Mouse (Mus musculus) forebrain, embryonic 11.5 days (tissue): ENCODE data around the gene Ehmt2. TPM values are rescaled to one million over a fixed set of nuclear protein-coding genes. Genes with fewer than 3 reads are reported as not detected.
"Not testable (repeated sequence)": the region's sequence is repeated elsewhere in the genome, so short reads cannot be mapped to it uniquely, and the experiment has no call there.

Experiments
- ATAC-seq: fragments of 200-750 bp; cut with Nextera tagmentation; replicated peaks from 2 replicates; pipeline ENCODE4 v1.8.0; 2017; ENCODE audit warnings: moderate TSS enrichment; ENCODE audit not compliant: low FRiP score
- DNase-seq: peaks from one replicate; pipeline ENCODE4 v3.0.0-alpha.2; 2017; ENCODE audit warnings: low spot score
- H3K27ac ChIP-seq: fragments of 300-500 bp; sonication (generic); 2 replicates; pipeline ENCODE4 v1.5.1; 2014; ENCODE audit warnings: low read depth, low read length
- H3K27me3 ChIP-seq: fragments of 300-500 bp; sonication (generic); 2 replicates; pipeline ENCODE4 v1.6.1; 2014; ENCODE audit warnings: mild to moderate bottlenecking, low read length, mixed read lengths; ENCODE audit not compliant: control insufficient read depth, insufficient read depth
- H3K36me3 ChIP-seq: fragments of 300-500 bp; sonication (generic); 2 replicates; pipeline ENCODE4 v1.6.1; 2014; ENCODE audit warnings: mild to moderate bottlenecking, low read length, moderate library complexity, mixed read lengths; ENCODE audit not compliant: control insufficient read depth, insufficient read depth
- H3K4me1 ChIP-seq: fragments of 300-500 bp; sonication (generic); replicated peaks from 2 replicates; pipeline ENCODE4 v1.6.1; 2014; ENCODE audit warnings: low read length, mixed read lengths; ENCODE audit not compliant: control insufficient read depth, insufficient read depth
- H3K4me2 ChIP-seq: fragments of 300-500 bp; sonication (generic); 2 replicates; pipeline ENCODE4 v1.6.1; 2014; ENCODE audit warnings: low read depth, mild to moderate bottlenecking, low read length, moderate library complexity, mixed read lengths; ENCODE audit not compliant: severe bottlenecking
- H3K4me3 ChIP-seq: fragments of 300-500 bp; sonication (generic); 2 replicates; pipeline ENCODE4 v1.5.1; 2014; ENCODE audit warnings: low read depth, low read length
- H3K9ac ChIP-seq: fragments of 300-500 bp; sonication (generic); 2 replicates; pipeline ENCODE4 v1.6.1; 2014; ENCODE audit warnings: low read length
- H3K9me3 ChIP-seq: fragments of 300-500 bp; sonication (generic); 2 replicates; pipeline ENCODE4 v1.6.1; 2016; ENCODE audit warnings: low read length, mixed read lengths; ENCODE audit not compliant: control insufficient read depth
- WGBS: fragments of 180-500 bp; shearing (Covaris S2); extraction: QIAGEN DNeasy Blood & Tissue Kit; methylation state at CpG from one replicate; pipeline ENCODE4 v1.1.7; 2014; 5-methylcytosine and 5-hydroxymethylcytosine counted together
- polyA plus RNA-seq: library from polyadenylated mRNA; unstranded; fragments of >200 nt; fragmentation: Nextera tagmentation; extraction: Ambion mirVana; gene quantifications from 2 replicates; pipeline ENCODE4 v1.2.1, GENCODE M21; 2014

Gene Ehmt2
- polyA plus RNA-seq, 1 experiment from 2014 or later, result 96.8 TPM

DNA sequence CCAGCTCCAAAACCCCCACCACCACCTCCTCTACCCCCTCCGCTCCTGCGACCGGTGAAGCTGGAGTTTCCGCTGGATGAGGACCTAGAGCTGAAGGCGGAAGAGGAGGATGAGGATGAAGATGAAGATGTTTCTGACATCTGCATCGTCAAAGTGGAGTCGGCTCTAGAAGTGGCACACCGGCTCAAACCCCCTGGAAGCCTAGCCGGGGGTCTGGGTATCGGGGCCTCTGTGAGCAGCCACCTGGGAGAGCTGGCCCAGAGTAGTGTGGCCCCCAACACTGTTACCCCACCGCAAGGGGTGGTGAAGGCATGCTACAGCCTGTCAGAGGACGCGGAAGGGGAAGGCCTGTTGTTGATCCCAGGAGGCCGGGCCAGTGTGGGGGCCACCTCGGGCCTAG is 2.5 kb upstream of the Ehmt2 start:
- no peak for ATAC-seq
- H3K4me1 ChIP-seq, result peaks cover 12% of the 10 kb centered on the region

DNA sequence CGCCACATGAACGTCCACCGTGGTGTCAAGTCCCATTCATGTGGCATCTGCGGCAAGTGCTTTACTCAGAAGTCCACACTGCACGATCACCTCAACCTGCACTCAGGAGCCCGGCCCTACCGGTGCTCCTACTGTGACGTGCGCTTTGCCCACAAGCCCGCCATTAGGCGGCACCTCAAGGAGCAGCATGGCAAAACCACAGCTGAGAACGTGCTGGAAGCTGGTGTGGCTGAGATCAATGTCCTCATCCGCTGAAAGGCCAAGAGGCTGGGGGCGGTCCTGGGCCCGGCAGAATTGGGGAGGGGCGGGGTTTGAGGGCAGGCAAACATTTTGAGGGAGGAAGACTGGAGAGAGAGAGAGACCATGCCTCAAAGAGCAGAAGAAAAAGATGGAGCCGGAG is 1.9 kb upstream of the Ehmt2 start:
- H3K4me1 ChIP-seq, result peaks cover 12% of the 10 kb centered on the region
- no peak overlapping the region for H3K27ac ChIP-seq
- no peaks in the 10 kb centered on the region for H3K9me3 ChIP-seq
- ATAC-seq (no peak), DNase-seq (no peak)
- peak overlapping the region; percentile 86; the same call in 1 of the 2 replicates for H3K4me2 ChIP-seq
- peaks cover 4% of the 10 kb centered on the region; the same call in 1 of the 2 replicates for H3K36me3 ChIP-seq
- H3K27me3 ChIP-seq, result no peaks in the 10 kb centered on the region
- WGBS, result 85% methylated on average over 17 of the region's 17 CpGs
- no peak overlapping the region for H3K4me3 ChIP-seq
- H3K9ac ChIP-seq, result no peak overlapping the region

More for the DNA sequence above, 2.5 kb upstream of the Ehmt2 start:
- Histone ChIP-seq H3K36me3 (peaks cover 4% of the 10 kb centered on the region; the same call in 1 of the 2 replicates), H3K9me3 (no peaks in the 10 kb centered on the region), H3K27ac (no peak overlapping the region), H3K4me2 (peak overlapping the region; percentile 86), H3K9ac (peak overlapping the region; percentile 97), H3K4me3 (peak overlapping the region; percentile 91), H3K27me3 (no peaks in the 10 kb centered on the region)
- DNase-seq, result peak; percentile 63
- 95% methylated on average over 15 of the region's 15 CpGs for WGBS

DNA sequence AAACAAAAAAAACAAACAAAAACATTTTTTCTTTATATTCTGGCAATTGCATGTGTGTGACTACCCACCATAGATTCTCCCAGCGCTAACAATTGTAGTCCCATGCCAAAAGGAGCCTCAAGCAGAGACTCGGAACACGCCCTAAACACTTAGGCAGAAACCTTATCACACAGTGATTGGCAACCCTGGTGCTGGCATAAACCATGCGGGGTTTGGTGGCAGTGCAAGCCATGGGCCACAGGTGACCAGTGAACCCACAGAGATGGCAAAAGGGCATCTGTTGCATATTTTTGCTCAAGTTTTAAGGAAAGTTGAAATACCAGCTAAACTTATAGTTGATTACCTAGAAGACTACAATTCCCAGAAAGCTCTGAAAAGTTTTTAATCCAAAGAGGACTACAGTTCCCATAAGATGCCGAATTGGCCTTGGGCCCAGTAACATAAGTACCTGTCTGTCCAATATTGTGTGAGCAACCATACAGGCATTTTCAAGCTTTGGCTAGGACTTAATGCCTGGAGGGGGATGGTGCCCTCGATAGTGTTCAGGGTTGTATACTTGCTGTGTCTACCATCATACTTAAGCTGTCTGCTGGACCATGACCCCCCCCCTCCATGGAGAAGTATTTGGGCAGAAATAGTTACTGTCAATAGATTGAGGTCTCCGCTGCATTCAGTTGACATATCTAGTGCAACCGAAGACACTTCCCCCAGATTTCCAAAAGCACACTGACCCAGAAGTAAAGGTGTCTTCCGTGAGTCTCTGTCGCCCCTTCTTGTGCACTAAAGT is 703 bp upstream of the Ehmt2 start:
- Histone ChIP-seq H3K27ac (peak overlapping the region; percentile 94), H3K27me3 (no peaks in the 10 kb centered on the region), H3K9ac (peak overlapping the region; percentile 98), H3K4me3 (peak overlapping the region; percentile 94), H3K9me3 (no peaks in the 10 kb centered on the region), H3K36me3 (peaks cover 4% of the 10 kb centered on the region; the same call in 1 of the 2 replicates), H3K4me1 (peaks cover 12% of the 10 kb centered on the region), H3K4me2 (peak overlapping the region; percentile 98)
- DNase-seq, result no peak
- no peak for ATAC-seq
- WGBS, result 26% methylated on average over 10 of the region's 10 CpGs

DNA sequence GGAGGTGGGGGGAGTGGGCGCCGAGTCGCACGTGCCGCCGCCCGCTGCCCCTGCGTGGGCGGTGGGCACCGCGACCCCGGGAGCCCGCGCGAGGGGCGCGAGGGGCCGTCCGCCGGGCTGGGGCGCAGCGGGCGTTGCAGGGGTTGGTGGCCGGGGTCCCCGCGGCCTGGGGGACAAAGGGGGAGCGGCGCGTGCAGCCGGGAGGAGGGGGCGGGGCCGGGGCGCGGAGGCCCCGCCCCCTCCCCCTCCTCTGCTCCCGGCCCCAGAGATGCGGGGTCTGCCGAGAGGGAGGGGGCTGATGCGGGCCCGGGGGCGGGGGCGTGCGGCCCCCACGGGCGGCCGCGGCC is 410 bp downstream of the Ehmt2 start:
- Histone ChIP-seq H3K27ac (peak overlapping the region; percentile 94), H3K4me3 (peak overlapping the region; percentile 94), H3K36me3 (peaks cover 12% of the 10 kb centered on the region; the same call in 1 of the 2 replicates), H3K4me2 (peak overlapping the region; percentile 98), H3K27me3 (no peaks in the 10 kb centered on the region), H3K4me1 (peaks cover 9% of the 10 kb centered on the region), H3K9me3 (no peaks in the 10 kb centered on the region), H3K9ac (peak overlapping the region; percentile 98)
- under 1% methylated on average over 28 of the region's 47 CpGs for WGBS
- 0 out of 2 replicates have a peak, but pooled peaks have one; percentile 3 for ATAC-seq
- DNase-seq, result peak; percentile 85

DNA sequence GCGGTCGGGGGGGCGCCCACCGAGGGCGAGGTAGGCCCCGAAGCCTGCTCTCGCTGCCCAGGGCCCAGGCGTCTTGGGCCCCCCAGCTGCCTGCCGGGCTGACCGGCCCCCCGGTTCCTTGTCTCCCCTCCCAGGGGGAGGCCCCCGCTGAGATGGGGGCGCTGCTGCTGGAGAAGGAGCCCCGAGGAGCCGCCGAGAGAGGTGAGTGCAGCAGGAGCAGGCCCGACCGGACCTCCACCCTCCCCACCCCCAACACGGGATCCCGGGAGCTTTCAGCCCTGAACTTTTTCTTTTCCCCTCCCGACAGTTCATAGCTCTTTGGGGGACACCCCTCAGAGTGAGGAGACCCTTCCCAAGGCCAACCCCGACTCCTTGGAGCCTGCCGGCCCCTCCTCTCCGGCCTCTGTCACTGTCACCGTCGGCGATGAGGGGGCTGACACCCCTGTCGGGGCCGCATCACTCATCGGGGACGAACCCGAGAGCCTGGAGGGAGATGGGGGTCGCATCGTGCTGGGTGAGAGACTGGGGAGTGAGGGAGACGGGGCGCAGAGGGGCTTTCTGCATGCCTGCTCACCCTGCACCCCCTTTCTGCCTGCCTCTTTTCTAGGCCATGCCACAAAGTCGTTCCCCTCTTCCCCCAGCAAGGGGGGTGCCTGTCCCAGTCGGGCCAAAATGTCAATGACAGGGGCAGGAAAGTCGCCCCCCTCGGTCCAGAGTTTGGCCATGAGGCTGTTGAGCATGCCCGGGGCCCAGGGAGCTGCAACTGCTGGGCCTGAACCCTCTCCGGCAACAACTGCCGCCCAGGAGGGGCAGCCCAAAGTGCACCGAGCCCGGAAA is 1.0 kb downstream of the Ehmt2 start:
- 0% methylated on average over 37 of the region's 45 CpGs for WGBS
- peak overlapping the region; percentile 94 for H3K27ac ChIP-seq
- H3K27me3 ChIP-seq, result no peaks in the 10 kb centered on the region
- peak overlapping the region; percentile 98 for H3K9ac ChIP-seq
- no peaks in the 10 kb centered on the region for H3K9me3 ChIP-seq
- peak overlapping the region; percentile 98 for H3K4me2 ChIP-seq
- peak overlapping the region; percentile 94 for H3K4me3 ChIP-seq
- peaks cover 7% of the 10 kb centered on the region for H3K4me1 ChIP-seq
- H3K36me3 ChIP-seq, result peaks cover 15% of the 10 kb centered on the region; the same call in 1 of the 2 replicates
- DNase-seq (peak; percentile 79), ATAC-seq (peak; percentile 1; the same call in 1 of the 2 replicates)

DNA sequence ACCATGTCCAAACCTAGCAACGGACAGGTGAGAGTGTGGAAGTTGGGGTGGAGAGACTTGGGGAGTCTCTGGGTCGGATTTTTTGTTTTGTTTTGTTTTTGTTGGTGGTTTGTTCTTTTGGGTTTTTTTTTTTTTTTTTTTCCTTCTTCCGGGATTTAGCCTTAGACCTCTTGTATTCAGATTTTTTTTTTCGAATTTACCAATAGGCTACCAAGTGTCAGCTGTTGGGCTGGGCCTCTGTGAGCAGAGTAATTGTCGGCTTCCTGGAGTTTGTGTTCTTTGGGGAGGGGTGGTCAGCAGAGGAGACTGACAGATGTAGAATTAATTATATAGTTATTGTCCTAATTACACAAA is 1.6 kb downstream of the Ehmt2 start:
- WGBS, result 2% methylated on average over 5 of the region's 5 CpGs
- Histone ChIP-seq H3K36me3 (peaks cover 15% of the 10 kb centered on the region; the same call in 1 of the 2 replicates), H3K4me3 (peak overlapping the region; percentile 94), H3K4me1 (peaks cover 7% of the 10 kb centered on the region), H3K9ac (peak overlapping the region; percentile 98), H3K9me3 (no peaks in the 10 kb centered on the region), H3K4me2 (peak overlapping the region; percentile 98), H3K27me3 (no peaks in the 10 kb centered on the region), H3K27ac (peak overlapping the region; percentile 94; the same call in 1 of the 2 replicates)
- DNase-seq (no peak), ATAC-seq (no peak)

DNA sequence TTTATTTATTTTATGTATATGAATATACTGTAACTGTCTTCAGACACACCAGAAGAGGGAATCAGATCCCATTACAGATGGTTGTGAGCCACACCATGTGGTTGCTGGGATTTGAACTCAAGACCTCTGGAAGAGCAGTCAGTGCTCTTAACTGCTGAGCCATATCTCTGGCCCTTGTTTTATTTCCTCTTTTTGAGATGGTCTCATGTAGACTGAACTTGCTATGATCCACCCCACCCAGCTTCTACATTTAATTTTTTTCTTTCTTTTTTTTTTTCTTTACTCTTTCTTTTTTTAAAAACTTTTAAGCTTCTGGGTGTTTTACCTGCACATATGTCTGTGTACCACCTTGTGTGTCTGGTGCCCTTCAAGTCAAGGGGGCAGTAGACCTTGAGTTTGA is 2.6 kb downstream of the Ehmt2 start:
- H3K4me1 ChIP-seq, H3K9ac ChIP-seq, H3K4me2 ChIP-seq, H3K27ac ChIP-seq, H3K27me3 ChIP-seq, DNase-seq, H3K9me3 ChIP-seq, ATAC-seq, H3K4me3 ChIP-seq: not testable (repeated sequence)
- peaks cover 15% of the 10 kb centered on the region; the same call in 1 of the 2 replicates for H3K36me3 ChIP-seq

DNA sequence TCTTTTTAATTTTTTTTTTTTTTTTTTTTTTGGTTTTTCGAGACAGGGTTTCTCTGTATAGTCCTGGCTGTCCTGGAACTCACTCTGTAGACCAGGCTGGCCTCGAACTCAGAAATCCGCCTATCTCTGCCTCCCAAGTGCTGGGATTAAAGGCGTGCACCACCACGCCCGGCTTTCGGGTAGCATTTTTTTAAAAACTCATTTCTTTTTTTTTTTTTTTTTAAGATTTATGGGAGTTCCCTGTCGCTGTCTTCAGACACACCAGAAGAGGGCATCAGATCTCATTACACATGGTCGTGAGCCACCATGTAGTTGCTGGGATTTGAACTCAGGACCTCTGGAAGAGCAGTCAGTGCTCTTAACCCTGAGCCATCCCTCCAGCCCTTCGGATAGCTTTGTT is 3.7 kb downstream of the Ehmt2 start:
- H3K9ac ChIP-seq, H3K27me3 ChIP-seq, DNase-seq, ATAC-seq, H3K4me2 ChIP-seq, H3K4me3 ChIP-seq, H3K27ac ChIP-seq, H3K4me1 ChIP-seq, H3K9me3 ChIP-seq: not testable (repeated sequence)
- peaks cover 17% of the 10 kb centered on the region; the same call in 1 of the 2 replicates for H3K36me3 ChIP-seq
- WGBS, result 95% methylated on average over 9 of the region's 10 CpGs
